Mouse (Mus musculus) bone marrow, adult 2 months (tissue): ENCODE measurements around the gene Gm28035.

Experiments used
- CTCF ChIP-seq: fragments of 200-500 bp; IDR thresholded peaks from 2 replicates; pipeline ENCODE4 v1.5.1; 2011; ENCODE audit warnings: low read length, control low read depth; ENCODE audit not compliant: control insufficient read depth, insufficient read depth
- POLR2A ChIP-seq: fragments of 200-500 bp; IDR thresholded peaks from 2 replicates; pipeline ENCODE4 v1.6.1; 2011; ENCODE audit warnings: low read depth, mild to moderate bottlenecking, control low read depth, low read length, borderline replicate concordance; ENCODE audit not compliant: control insufficient read depth

GRCm38 (mm10) chr2:30316955-30317354, 76.6 kb downstream of the Gm28035 start:
- TF ChIP-seq POLR2A: no peak
- TF ChIP-seq CTCF: no peak
